Mouse (Mus musculus): ENCODE results near the gene Mob4. TPM values are rescaled to one million over a fixed set of nuclear protein-coding genes. Genes with fewer than 3 reads are reported as not detected.

The Mob4 gene
- polyA plus RNA-seq, 1 experiment: 47.1 TPM

DNA sequence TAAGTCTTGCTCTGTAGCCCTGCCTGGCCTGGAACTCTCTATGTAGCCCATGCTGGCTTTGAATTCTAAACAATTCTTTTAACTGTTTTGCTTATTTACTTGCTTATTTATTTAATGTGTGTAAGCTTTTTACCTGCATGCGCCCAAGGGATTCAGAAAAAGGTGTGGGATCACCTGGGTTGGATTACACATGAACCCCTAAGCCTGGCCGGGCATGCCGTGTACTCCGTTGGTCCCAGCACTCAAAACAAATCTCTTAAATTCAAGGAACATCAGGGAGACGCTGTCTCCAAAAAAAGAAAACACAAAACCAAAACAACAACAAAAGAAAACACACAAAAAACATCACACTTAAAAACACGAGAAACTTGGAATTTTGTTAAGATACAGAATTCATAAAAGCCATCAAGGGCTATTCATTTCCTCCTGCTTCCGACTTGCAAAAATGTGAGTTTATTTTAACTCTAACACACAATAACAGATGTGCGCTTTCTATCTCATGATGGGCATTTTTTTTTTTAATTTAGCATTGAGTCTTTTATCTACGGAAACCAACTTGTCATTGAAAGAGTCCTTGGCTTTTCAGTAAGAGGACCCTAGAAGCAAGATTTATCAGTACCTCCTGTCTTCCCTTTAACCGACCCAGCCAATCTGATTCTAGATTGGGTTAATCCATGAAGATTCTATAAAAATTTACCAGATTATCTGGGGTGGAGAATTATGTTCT lies 678 bp upstream of the Mob4 start:
- DNase-seq (ENCODE audit: extremely low spot score in 1 of 2, low spot score in 1 of 2): peak in 1 of 2 experiments; percentile 5

DNA sequence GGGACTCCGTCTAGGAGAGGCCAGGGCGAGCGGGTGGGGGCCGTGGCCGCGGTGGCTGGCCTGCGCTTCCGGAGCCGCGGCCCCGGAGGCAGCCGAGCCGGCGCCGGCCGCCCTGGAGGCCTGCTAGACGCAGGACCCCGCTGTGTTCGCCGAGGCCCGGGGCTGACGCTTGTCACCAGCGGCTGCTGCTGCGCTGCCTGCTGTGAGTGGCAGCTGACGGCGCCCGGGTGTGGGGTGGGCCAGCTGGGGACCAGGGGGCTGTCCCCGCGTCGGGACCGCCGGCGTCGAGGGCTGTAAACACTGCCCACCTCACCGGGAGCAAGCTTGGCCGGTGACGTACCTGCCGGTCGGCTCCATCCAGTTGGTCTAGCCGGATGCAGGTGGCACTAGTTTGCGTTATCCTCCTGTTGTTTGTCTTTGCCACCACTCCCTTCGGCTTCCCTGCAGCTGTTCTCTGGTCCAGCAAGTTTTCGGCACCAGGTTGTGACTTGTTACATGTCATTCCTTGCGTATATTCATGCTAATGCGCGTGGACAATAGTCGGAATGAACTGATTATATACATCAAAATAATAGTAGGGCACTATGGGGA lies 488 bp downstream of the Mob4 start:
- DNase-seq (ENCODE audit: extremely low spot score in 1 of 2, low spot score in 1 of 2): peak in 1 of 2 experiments; percentile 14

DNA sequence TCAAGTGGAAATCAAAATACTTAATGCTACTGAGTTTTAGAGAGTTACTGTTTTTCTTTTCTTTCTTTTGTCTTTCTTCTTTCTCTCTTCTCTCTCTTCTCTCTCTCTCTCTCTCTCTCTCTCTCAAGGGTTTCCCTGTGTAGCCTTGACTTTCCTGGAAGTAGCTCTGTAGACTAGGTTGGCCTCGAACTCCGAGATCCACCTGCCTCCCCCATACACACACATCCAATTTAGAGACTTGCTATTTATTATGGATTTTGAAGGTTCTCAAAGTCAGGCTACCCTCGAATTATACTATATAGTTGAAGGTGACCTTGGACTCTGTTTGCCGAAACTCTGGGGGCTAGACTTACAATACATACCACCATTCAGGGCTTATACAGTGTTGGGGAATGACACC lies 1.3 kb downstream of the Mob4 start:
- DNase-seq (ENCODE audit: extremely low spot score in 1 of 2, low spot score in 1 of 2): no peak

DNA sequence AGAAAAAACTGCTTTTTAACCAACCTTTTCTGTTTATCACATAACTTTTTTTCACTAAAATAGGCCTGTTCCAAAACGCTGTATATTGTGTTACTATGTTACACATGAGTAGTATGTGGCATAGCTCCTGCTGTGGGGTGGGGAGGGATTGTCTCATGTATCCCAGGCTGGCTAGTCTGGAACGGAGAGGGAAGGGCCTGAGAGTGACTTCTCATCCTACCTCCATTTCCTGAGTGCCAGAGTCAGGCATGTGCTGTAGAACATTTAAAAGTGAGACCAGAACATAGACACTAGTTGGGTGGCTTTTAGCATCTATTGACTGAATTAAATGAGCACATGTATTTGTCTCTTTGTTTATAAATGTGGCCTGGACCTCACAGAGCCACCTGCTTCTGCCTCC lies 2.1 kb downstream of the Mob4 start:
- DNase-seq (ENCODE audit: extremely low spot score in 1 of 2, low spot score in 1 of 2): no peak

DNA sequence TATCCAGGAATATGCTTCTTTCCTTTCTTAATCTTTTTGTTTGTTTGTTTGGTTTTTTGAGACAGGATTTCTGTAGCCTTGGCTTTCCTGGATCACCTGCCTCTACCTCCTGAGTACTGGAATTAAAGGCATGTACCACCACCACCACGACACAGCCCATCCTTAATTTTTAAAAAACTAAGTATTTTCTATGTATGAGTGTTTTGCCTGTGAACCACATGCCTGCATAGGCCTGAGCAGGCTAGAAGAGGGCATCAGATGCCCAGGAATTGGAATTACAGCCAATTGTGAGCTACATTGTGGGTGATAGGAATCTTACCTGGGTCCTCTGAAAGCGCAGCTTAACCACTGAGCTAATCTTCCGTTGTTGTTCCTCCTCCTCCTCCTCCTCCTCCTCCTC lies 3.3 kb downstream of the Mob4 start:
- DNase-seq (ENCODE audit: extremely low spot score in 1 of 2, low spot score in 1 of 2): no peak

DNA sequence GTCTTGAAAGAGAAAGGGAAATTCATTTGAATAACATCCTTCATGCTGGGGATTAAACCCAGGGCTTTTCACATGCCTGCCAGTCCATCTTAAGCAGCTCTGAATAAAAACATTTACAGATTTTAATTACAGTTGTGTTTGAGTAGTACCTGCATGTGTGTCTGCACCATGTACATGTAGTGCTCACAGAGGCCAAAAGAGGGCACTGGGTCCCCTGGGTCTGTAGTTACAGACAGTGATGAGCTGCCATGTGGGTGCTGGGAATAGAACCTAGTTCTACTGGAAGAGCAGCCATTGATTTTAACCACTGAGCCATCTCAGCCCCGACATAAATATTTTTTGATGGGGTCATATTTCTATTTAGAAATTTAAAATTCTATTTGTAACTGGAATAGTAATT lies 4.8 kb downstream of the Mob4 start:
- DNase-seq (ENCODE audit: extremely low spot score in 1 of 2, low spot score in 1 of 2): no peak

DNA sequence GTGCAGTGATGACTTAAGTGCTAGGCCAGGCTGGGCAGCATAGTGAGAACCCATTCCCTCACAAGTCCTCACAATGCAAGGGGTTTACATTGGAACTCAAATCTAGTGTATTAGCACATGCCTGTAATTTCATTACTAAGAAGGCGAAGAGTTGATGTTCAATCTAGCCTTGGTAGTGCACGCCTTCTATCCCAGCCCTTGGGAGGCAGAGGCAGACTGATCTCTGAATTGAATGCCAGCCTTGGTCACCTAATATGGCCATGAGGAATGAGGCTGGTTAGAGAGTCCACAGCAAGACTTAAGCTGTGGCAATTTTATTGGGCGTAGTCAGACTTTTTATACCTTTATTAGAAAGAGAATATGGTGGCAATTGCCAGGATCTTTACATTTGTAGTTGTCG lies 13.3 kb downstream of the Mob4 start:
- no peak for DNase-seq (ENCODE audit: extremely low spot score in 1 of 2, low spot score in 1 of 2)

DNA sequence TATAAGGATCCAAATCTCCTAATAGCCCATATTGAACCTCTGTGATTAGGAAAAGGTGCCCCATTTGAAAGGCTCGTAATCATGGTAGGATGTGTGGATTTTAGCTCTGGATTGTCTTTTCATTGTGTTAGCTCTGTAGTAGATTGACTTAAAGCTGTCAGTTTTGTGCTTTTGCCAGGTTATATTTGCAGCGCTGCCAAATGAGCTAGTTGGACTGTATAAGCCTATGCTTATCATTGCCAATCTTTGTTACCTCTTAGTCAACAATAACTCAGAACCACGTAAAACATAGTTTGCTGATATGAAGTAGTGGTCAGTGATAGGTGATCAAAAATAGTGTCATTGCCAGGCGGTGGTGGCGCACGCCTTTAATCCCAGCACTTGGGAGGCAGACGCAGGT lies 14.5 kb downstream of the Mob4 start:
- no peak for DNase-seq (ENCODE audit: extremely low spot score in 1 of 2, low spot score in 1 of 2)

DNA sequence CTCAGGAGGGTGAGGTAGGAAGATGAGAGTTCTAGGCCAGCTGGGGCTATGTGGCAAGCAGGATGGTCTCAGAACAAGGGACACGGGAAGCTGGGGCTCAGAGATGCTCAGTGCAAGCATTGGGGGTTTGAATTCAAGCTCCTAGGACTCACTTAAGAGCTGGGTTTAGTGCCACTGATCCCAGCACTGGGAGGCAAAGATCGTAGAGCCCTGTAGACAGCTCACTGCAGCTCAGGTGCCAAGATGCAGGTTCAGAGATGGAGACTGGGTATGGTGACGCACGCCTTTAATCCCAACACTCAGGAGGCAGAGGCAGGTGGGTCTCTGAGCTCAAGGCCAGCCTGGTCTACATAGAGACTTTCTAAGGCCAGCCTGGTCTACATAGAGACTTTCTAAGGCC lies 26.3 kb downstream of the Mob4 start:
- no peak for DNase-seq (ENCODE audit: extremely low spot score in 1 of 2, low spot score in 1 of 2)

DNA sequence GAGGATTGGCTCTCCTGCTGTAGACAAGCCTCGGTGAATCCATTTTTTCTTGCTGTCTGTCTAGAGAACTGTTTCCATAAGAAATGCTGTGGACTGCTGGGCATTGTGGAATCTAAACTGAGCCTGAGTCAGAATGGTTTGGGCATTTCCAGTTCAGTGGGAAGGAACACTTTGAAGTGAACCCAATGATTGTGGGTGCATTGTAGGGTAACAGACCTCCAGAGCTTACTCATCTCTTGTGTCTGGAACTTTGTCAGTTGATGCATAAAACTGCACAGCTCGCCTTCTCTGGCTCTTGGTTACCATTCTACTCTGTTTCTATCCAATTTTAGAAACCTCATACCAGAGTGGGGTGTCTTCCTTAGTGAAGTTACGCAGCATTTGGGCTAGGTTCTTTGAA lies 27.2 kb downstream of the Mob4 start:
- peak; percentile 22 to 53 for DNase-seq (ENCODE audit: extremely low spot score in 1 of 2, low spot score in 1 of 2)

DNA sequence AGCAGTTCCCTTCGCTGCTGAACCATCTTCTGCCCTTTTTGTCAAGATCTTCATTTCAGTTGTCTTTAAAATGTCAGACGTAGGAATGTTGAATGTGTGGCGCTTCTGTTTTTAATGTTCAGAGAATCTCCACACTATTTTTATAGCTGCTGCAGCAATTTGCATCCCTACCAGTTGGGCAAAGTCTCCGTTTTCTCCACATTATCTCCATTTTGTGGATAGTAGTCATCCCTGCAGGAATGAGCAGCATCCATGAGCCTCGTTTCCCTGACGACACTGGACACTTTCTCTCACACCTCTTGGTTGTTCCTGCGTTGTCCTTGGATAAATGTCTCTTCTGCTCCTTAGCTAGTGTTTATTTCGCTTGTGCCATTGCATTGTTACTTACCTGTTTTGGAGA lies 27.8 kb downstream of the Mob4 start:
- peak in 1 of 2 experiments; percentile 38 for DNase-seq (ENCODE audit: extremely low spot score in 1 of 2, low spot score in 1 of 2)

DNA sequence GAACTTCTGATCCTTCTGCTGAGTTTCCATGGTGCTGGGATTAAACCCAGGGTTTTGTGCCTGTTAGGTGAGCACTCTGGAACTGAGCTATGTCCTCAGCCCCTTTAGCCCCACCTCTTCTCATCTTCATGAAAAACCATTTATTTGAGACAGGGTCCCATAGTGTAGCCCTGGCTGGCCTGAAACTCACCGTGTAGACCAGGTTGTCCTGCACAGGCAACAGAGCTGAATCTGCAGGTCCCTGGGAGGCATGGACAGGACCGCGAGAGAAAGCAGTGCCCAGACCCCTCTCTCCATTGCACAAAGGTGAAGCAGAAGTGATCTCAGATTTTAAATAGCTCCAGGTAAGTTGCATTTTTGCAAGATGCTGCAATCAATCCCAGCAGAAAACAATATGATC lies 29.2 kb downstream of the Mob4 start:
- no peak for DNase-seq (ENCODE audit: extremely low spot score in 1 of 2, low spot score in 1 of 2)

DNA sequence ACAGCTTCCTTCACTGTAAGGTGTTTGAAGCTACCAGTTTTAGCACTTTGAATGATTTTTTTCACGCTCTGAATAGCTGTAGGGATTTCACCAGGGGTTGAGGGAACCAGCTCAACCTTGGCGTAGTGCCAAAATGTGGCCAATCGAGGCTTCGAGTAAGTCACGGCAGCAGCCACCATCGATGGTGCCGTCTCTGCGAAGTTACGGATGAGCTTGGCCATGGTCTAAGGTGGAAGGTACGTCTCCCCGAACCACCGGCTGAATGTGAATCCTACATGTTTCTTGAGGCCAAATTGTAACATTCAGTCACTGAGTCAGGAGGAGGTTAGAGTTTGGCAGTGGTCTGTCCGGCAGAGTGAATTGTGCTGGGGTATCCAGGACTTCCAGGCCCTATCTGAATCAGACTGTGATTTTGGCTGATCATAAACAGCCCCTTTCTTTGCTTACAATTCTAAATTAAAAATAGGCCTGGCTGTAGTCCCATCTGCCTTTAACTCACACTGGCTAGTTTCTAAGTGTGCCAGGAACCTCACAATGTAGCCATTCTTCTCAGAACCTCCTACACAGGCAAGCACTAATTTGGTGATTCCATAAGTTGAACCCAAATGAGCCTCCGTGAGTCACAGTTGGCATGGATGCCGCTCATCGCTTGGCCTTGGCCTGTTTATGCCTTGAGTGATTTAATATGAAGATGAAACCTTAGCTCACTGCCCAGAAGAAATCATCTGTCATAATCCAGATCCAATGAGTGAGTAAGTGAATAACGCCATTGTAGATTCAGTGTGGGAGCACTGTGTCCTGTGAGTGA lies 30.0 kb downstream of the Mob4 start:
- peak; percentile 49 to 79 for DNase-seq (ENCODE audit: extremely low spot score in 1 of 2, low spot score in 1 of 2)

DNA sequence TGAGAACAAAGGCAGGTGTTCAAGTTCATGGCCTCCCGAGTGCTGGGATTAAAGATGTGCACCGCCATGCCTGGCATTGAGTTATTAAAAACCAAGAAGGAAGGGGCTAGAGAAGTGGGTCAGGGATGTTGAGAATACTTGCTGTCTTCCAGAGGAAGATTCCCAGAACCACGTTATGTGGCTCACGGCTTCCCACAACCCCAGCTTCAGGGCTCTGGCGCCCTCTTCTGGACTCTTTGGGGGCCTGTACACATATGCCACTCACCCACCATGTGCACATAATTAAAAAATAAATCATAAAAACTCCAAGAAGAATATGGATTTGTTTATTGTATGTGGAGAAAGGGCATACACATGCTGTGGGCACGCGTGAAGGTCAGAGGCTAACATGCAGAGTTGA lies 30.9 kb downstream of the Mob4 start:
- DNase-seq (ENCODE audit: extremely low spot score in 1 of 2, low spot score in 1 of 2): no peak

DNA sequence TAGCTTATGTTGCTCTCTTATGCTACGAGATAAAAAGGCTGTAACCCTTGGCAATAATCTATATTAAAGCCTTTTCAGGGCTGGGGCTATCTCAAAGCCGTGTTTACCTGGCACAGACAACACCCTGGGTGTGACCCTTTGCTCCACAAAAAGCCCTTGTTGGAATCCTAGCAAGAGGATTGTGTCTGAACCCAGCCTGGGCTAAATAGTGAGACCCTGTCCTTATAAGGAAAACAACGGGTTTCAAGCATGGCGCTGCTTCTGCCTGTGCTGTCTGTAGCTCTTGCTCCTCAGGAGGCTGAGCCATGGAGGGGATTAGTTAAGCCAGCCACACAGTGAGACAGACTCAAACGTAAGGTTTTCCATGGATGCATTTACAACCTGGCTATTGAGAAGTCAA lies 31.8 kb downstream of the Mob4 start:
- DNase-seq (ENCODE audit: extremely low spot score in 1 of 2, low spot score in 1 of 2): no peak

DNA sequence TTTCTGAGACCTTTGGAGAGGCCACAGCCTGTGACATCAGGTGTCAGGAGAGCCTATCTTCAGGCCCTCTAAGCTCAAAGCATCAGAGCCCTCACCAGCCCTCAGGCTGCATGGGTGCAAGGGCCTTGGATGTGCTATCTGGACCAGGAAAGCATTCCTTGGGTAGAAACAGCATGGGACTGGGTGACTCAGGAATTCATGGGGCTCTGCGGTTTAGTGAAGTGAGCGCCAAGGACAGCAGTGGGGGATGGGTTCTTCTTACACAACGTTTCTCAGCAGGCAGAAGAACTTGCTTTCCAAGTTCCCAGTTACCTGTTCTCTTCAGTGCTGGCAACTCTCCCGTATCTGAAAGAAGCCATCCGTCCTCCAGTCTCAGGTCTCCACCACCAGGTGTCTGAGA lies 33.0 kb downstream of the Mob4 start:
- DNase-seq (ENCODE audit: extremely low spot score in 1 of 2, low spot score in 1 of 2): no peak

DNA sequence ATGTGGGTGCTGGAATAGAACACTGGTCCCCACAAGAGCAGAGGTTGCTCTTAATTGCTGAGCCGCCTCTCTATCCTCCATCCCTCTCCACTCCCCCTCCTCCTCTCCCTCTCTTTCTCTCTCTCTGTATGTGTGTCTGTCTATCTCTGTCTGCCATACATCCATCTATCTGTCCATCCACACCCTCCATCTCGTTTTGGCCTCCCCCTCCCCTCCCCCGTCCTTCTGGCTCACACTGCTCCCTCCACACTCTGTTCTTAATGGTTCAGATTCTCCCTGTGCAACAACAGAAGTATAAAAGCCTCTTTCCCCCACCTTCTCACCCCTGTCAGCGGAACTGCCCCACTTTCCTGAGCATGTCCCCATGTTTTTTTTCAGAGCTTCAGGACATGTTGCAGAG lies 36.5 kb downstream of the Mob4 start:
- DNase-seq (ENCODE audit: extremely low spot score in 1 of 2, low spot score in 1 of 2): no peak

DNA sequence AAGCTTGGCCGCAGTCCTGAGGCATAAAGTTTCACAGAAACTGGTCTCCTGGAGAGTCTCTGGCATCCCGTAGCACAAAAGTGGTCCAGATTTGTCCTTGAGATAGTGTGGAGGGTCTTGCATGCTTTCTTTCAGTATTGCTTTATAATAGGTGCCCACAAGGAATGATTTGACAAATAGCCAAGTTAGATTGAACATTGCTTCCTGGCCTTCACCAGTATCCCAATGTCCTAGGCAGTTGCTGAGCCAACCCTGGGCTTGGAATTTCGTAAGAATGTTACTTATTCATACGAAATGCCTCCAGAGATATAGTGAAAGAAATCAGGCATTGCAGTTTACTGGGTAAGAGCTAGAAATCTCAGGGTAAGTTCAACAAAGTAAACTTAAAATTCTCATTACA lies 37.6 kb downstream of the Mob4 start:
- DNase-seq (ENCODE audit: extremely low spot score in 1 of 2, low spot score in 1 of 2): no peak

DNA sequence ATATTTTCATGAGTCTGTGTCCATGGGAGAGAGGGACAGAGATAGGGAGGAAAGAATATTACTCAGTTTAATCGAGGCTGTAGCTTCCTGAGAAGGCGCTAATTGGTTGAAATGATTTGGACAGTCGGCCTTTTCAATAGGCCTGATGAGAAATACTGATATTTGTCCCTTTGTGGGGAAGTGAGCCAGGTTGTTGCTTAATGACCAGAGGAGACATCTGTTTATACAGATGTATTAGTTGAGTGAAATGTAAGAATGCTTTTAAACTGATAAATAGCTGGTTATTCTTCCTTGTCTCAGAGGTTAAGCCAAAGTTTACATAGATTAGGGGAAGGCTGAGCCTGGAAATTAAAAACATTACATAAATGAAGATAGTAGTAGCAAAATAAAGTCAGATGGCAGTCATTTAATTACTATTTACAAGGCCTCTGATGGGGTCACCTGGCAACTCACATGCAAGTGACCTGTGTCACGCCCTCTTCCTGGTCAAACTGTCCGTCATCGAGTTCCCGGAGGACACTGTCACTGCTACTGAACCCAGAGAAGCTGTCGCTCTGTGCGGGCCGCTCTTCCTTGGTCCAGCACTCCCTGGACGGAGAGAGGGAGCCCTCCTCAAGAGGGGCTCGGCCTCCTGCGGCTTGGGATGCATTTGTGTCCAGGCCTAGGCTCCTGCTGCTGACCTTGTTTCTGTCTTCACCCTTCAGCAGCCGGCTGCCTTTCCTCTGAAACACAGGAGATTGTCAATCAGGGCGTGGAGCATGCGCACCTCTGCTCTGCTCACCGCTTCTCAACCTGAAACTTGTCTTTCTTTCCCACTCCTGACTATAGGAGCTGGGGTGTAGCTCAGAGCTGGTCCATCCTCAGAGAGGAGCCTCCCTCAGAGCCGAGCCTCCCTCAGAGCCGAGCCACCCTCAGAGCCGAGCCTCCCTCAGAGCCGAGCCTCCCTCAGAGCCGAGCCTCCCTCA lies 40.6 kb downstream of the Mob4 start:
- DNase-seq (ENCODE audit: extremely low spot score in 1 of 2, low spot score in 1 of 2): no peak

DNA sequence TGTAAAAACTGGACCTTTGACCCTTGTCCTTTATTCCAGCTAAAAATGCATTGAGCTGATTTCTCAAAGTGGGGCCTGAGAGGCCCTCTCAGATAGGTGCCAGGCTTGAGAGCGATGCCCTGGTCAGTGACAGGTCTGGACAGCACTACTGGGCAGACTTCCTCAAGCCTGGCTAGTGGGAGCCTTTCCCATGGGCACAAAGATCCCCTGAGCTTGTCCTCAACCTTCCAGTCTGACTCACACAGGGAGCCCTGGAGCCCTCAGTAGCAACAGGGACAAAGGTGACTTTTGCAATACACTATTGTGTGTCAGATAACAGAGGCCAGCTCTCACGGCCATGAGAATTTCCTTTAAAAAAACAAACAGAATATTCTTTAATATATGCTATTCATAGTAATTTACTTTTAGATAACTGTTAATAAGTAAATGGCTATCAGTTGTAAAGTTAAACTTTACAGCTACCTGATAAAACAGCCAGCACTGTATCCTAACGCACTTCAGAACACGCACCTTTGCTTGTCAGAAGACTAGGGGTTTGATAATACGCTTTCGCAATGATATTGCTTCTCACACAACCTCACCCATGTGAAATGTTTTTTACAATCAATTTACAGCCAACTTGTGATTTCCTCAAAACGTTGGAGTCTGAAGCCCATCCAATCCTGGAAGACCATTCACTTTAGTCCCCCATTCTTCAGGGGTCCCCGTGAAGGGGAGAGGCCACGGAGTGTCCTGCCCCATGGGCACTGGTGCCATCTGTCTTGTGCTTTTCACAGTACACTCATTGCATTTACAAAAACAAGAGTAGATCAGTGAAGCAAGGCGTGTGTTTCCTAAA lies 42.9 kb downstream of the Mob4 start:
- DNase-seq (ENCODE audit: extremely low spot score in 1 of 2, low spot score in 1 of 2): no peak
